Mouse (Mus musculus) brain, embryonic 14.5 days (tissue): Measurements from ENCODE around the gene Pou2af1.

Source experiments
- CTCF ChIP-seq: fragments of 200-500 bp; IDR thresholded peaks from 2 replicates; pipeline ENCODE4 v1.5.1; 2012; ENCODE audit warnings: inconsistent platforms, mild to moderate bottlenecking, moderate library complexity, borderline replicate concordance; ENCODE audit not compliant: insufficient read depth, insufficient read length; ENCODE audit errors: extremely low read depth
- POLR2A ChIP-seq: fragments of 200-500 bp; IDR thresholded peaks from 2 replicates; pipeline ENCODE4 v1.6.1; 2012; ENCODE audit warnings: mild to moderate bottlenecking, inconsistent platforms, borderline replicate concordance; ENCODE audit not compliant: poor library complexity, insufficient read depth, insufficient read length, severe bottlenecking; ENCODE audit errors: extremely low read depth

DNA sequence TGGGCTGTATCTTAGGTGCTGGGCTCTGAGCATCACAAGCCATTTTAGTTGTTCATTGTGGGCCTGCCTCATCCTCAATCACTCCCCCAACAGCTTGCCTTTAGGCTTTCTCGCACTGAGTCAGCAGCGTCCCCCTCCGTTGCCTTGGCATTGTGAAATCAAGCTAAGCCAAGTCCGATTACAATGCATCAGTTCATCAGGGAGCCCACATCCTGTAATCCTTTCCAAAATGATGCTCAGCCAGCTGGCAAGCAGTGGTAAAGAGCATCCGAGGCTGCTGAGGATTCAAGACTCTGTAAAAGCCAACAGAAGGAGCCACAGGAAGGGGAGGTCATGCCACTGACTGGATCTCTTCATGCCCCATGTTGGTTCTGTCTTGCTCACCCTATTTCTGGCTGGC lies 32.9 kb upstream of the Pou2af1 start:
- TF ChIP-seq CTCF (no peak), POLR2A (no peak)
